Mouse (Mus musculus): Measurements from ENCODE around the gene Fstl3. TPM values are rescaled to one million over a fixed set of nuclear protein-coding genes. Genes with fewer than 3 reads are reported as not detected.

The Fstl3 gene
- total RNA-seq, 2 experiments from 2014 or later = 3.5 to 4.5 TPM

GRCm38 (mm10) chr10:79788386-79789158, 11.5 kb downstream of the Fstl3 start:
- DNase-seq = peak; percentile 67 to 93

GRCm38 (mm10) chr10:79789581-79789980, 12.5 kb downstream of the Fstl3 start:
- no peak for DNase-seq

- DNase-seq = no peak
Measured at GRCm38 (mm10) chr10:79790861-79791260, 13.8 kb downstream of the Fstl3 start, which contains the start of gene Prss57. Gene Prss57, minus strand, starts transcription at chr10:79790961.

DNA sequence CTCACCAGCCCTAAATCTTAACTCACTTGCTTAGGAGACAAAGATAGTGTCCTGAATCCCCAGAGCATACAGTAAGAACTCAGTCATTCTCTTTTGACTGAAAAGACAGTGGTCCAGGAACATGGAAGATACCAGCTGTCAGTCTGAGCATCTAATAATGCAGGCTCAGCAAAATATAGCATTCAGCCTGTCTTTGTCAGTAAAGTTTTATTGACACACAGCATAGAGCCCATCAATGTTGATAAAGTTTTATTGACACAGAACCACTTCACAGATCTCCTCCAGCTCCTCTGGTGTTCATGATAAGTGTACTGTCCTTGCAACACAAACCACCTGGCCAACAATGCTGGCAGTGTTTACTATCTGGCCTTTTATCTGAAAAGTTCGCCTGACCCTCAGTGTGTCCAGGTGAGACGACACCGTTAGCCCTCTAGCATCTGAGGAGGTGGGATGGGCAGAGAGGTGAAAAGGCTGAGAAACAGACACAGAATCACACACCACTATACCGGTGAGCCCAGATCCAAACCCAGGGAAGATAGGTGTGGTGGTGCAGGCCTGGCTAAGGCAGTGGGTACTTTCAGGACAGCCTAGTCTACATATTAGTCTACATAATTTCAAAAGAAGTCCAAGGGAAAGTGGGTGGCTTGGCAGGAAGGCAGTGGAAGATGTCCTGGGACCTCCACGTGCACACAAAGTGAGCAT, 15.4 kb downstream of the Fstl3 start:
- DNase-seq = no peak

- DNase-seq = peak; percentile 85 to 92
Measured at GRCm38 (mm10) chr10:79793051-79793737, 16.1 kb downstream of the Fstl3 start, which contains the start of gene Palm. Gene Palm, plus strand, starts transcription at chr10:79793572.

DNA sequence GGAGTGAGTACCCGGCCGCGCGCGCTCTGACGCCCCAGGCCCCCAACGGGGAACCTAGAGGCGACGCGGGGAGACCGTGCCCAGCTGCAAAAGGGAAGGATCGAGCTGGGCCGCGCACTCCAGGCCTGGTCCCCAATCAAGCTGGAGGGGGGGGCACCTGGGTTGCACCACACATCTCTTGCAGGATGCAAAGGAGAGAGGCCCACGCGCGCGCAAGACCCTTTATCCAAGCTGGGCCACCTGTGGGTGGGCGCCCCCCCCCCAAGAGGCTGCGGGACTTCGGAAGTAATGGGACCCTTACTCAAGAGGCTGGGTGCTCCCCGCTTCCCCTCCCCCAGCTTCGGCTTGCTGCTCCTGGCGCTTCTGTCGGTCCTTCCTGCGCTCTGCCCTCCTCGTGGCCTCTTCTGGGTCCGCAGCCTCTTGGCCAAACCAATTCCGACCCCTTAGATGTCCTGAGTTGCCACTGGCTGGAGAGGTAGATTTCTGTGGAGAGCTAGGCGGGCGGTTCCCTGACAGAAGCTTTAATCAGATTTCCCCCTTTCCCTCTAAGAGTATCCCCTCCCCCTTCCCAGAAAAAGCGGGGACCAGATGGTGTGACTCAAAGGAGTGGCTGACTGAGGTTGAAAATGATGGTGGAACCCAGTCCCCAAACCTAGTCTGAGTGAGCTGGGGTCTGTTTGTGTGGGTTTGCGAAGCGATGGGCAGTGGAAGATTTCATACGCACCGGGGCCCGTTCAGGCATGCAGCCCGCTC, 16.8 kb downstream of the Fstl3 start:
- DNase-seq = peak; percentile 55 to 61

DNA sequence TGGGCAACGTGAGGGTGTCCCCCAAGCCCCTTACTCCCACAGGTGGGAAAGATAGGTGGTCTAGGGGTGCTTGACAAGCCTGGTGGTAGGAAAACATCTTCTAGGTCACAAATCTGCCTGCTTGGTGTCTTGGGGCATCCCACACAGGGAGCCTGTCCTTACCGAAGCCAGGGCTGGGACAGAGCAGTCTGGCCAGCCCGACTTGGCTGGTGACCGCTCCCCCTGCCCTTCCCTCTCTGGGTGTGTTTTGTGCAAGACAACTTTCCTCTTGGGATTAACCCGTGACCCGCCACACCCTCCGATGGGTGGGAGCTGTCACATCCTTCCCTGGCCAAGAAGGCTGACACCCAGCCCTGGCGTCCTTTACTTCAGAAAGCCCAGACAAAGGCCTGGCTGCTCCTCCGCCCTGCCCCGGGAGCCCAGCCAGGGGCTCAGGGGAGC, 17.4 kb downstream of the Fstl3 start:
- peak; percentile 91 to 97 for DNase-seq

DNA sequence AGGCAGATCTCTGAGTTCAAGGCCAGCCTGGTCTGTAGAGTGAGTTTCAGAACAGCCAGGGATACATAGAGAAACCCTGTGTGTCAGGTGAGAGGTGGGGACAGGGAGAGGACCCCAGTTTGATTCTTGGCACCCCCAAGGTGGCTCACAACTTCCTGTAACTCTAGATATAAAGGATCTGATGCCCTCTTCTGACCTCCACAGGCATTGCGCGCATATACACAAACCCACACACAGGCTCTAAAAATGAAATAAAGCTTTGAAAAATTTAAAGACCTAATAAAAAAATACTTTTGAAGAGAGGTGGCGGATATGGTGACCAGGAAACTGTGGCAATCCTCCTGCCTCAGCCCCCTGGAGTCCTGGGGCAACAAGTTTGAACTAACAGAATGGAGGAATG, 18.8 kb downstream of the Fstl3 start:
- DNase-seq = no peak

GRCm38 (mm10) chr10:79797326-79797725, 20.3 kb downstream of the Fstl3 start:
- peak; percentile 74 to 86 for DNase-seq

- peak; percentile 51 to 56 for DNase-seq
Measured at GRCm38 (mm10) chr10:79798289-79798928, 21.3 kb downstream of the Fstl3 start.

- no peak for DNase-seq
Measured at GRCm38 (mm10) chr10:79800508-79800907, 23.4 kb downstream of the Fstl3 start.

DNA sequence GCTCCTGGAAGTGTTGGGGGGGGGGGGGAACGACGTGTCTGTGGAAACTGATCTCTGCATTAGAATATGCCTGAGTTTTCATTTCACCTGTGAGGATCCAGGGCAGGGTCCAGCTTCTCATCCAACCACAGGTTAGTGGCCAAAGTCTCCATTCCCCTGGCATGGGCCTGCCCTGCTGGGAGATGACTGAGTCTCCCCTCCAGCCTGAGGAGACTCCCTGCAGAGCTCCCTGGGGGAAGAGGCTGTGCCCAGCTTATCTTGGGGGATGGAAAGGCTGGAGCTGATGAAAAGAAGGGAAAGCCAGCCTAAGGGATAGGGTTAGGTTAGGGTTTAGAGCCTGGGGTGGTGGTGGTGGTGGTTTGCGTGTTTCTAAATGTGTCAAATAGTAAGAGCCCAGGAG, 24.8 kb downstream of the Fstl3 start:
- DNase-seq = no peak

- peak; percentile 79 to 88 for DNase-seq
Measured at GRCm38 (mm10) chr10:79802331-79802971, 25.4 kb downstream of the Fstl3 start.

- no peak for DNase-seq
Measured at GRCm38 (mm10) chr10:79803716-79804323, 26.7 kb downstream of the Fstl3 start.

GRCm38 (mm10) chr10:79805636-79806035, 28.6 kb downstream of the Fstl3 start:
- peak; percentile 78 to 92 for DNase-seq

- no peak for DNase-seq
Measured at GRCm38 (mm10) chr10:79806331-79806730, 29.3 kb downstream of the Fstl3 start.

DNA sequence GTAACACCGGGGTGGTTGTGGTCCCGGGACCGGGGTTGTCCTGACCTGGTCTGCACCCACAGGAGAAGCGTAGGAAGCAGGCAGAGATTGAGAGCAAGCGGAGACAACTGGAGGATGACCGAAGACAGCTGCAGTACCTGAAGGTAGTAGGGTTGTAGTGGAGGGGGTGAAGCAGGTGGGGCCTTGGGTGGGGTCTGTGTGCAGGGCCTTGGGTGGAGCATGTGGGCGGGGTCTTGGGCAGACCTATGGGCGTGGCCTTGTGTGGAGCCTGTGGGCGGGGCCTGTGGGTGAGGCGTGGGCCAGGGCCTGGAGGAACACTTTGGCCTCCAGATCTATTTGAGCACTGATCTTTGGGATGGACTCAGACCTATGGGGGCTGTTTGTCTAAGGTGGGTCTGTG, 29.9 kb downstream of the Fstl3 start:
- DNase-seq = peak; percentile 70 to 84

- DNase-seq = peak; percentile 63 to 86
Measured at GRCm38 (mm10) chr10:79807826-79808225, 30.8 kb downstream of the Fstl3 start.

- DNase-seq = peak in 1 of 2 experiments; percentile 44
Measured at GRCm38 (mm10) chr10:79808728-79809127, 31.7 kb downstream of the Fstl3 start.

Measured in heart, adult 18-20 months (tissue).